Mouse (Mus musculus) spleen, postnatal 36 days (tissue): ENCODE results near the gene Apold1.

Experiments
- DNase-seq, 2 experiments: peaks; one replicate each; pipeline ENCODE4 v3.0.0; 2022; ENCODE audit warnings: low spot score in 2 of 2, mixed read lengths in 1 of 2

Apold1 gene

GRCm38 (mm10) chr6:134972096-134972495 lies 9.4 kb upstream of the Apold1 start:
- no peak for DNase-seq

GRCm38 (mm10) chr6:134976628-134977027 lies 4.9 kb upstream of the Apold1 start:
- no peak for DNase-seq

- peak; percentile 82 to 83 for DNase-seq
These were observed 2.2 kb downstream of the Apold1 start for GRCm38 (mm10) chr6:134983529-134984370.

GRCm38 (mm10) chr6:134984748-134985147 lies 3.2 kb downstream of the Apold1 start:
- DNase-seq: peak; percentile 49 to 69

GRCm38 (mm10) chr6:134988377-134988776 lies 6.9 kb downstream of the Apold1 start:
- no peak for DNase-seq

GRCm38 (mm10) chr6:134990674-134991073 lies 9.2 kb downstream of the Apold1 start:
- DNase-seq: no peak

- DNase-seq: no peak
These were observed 12.6 kb downstream of the Apold1 start for GRCm38 (mm10) chr6:134994031-134994651.

- no peak for DNase-seq
These were observed 13.5 kb downstream of the Apold1 start for GRCm38 (mm10) chr6:134994985-134995384.

GRCm38 (mm10) chr6:134996918-134997317 lies 15.4 kb downstream of the Apold1 start:
- DNase-seq: peak in 1 of 2 experiments; percentile 14

GRCm38 (mm10) chr6:134998076-134998475 lies 16.6 kb downstream of the Apold1 start:
- no peak for DNase-seq

- DNase-seq: no peak
These were observed 17.3 kb downstream of the Apold1 start for GRCm38 (mm10) chr6:134998781-134999180.

GRCm38 (mm10) chr6:135000272-135000671 lies 18.8 kb downstream of the Apold1 start:
- DNase-seq: no peak

- DNase-seq: no peak
These were observed 20.5 kb downstream of the Apold1 start for GRCm38 (mm10) chr6:135001991-135002390.

GRCm38 (mm10) chr6:135006372-135006771 lies 24.9 kb downstream of the Apold1 start:
- no peak for DNase-seq

GRCm38 (mm10) chr6:135011048-135011733 lies 29.7 kb downstream of the Apold1 start, which contains the start of gene Ddx47:
Ddx47 (plus strand) TSS chr6:135011612.
- peak; percentile 91 to 94 for DNase-seq

GRCm38 (mm10) chr6:135011734-135012116 lies 30.2 kb downstream of the Apold1 start:
- no peak for DNase-seq

GRCm38 (mm10) chr6:135017211-135017610 lies 35.7 kb downstream of the Apold1 start:
- no peak for DNase-seq

- DNase-seq: no peak
These were observed 38.0 kb downstream of the Apold1 start for GRCm38 (mm10) chr6:135019564-135019963.

GRCm38 (mm10) chr6:135021633-135022032 lies 40.1 kb downstream of the Apold1 start:
- DNase-seq: no peak

- DNase-seq: no peak
These were observed 41.9 kb downstream of the Apold1 start for GRCm38 (mm10) chr6:135023379-135023778.

GRCm38 (mm10) chr6:135024781-135025420 lies 43.4 kb downstream of the Apold1 start:
- DNase-seq: no peak

- peak in 1 of 2 experiments; percentile 13 for DNase-seq
These were observed 44.7 kb downstream of the Apold1 start for GRCm38 (mm10) chr6:135026232-135026631.
